Mouse (Mus musculus): ENCODE data around the gene Ergic1.

- TF ChIP-seq CTCF (IDR thresholded peaks at IDR 0.05; ENCODE audit: low read depth) (no peak), EP300 (IDR thresholded peaks at IDR 0.05; ENCODE audit: low read depth) (no peak)
Observed at GRCm38 (mm10) chr17:26611918-26612317, 50.6 kb downstream of the Ergic1 start.

Data from liver, postnatal 0 days (tissue).